Comparison of ENCODE assay signal across 22 mouse cellular contexts in the genomic region with DNA sequence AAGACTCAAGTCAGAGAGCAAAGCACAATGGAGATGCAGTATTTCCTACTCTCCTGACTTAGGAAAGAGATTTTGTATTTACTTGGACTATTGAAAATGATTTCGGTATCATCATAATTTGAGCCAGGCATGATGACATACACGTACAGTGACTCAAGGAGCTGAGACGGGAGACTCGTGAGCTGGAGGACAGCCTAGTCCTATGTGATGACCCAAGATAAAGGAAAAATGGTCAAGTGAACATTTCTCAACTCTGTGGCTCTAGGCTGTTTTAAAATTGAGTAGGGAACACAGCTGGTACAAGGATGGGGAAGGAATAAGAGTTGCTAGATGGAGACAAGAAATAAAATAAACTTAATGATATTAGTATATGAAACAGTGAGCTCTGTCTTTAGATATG. TPM values are rescaled to one million over a fixed set of nuclear protein-coding genes. Genes with fewer than 3 reads are reported as not detected.
"Had no signal": no experiment of that assay in that cellular context is flagged by ENCODE, and none has a peak within 500 bp of the region (broad histone marks: within the 10 kb centered on the region; RNA-seq: fewer than 3 reads in every experiment).

No protein-coding gene starts in this region.

- H3K27ac ChIP-seq: kidney, postnatal 0 days; limb, embryonic 10.5 days; liver, embryonic 12.5 days; liver, embryonic 15.5 days; neural tube, embryonic 12.5 days; neural tube, embryonic 15.5 days had no signal

- H3K27me3 ChIP-seq: limb, embryonic 13.5 days; liver, embryonic 12.5 days; liver, embryonic 15.5 days; lung, embryonic 15.5 days; neural tube, embryonic 12.5 days; neural tube, embryonic 15.5 days had no signal

- H3K9ac ChIP-seq: limb, embryonic 13.5 days; liver, embryonic 12.5 days; liver, embryonic 15.5 days; lung, embryonic 15.5 days; neural tube, embryonic 12.5 days; neural tube, embryonic 15.5 days had no signal

- H3K9me3 ChIP-seq: limb, embryonic 10.5 days; limb, embryonic 13.5 days; liver, embryonic 12.5 days; liver, embryonic 15.5 days; lung, embryonic 15.5 days; neural tube, embryonic 12.5 days; neural tube, embryonic 15.5 days had no signal

- H3K4me2 ChIP-seq: limb, embryonic 13.5 days; liver, embryonic 12.5 days; liver, embryonic 15.5 days; lung, embryonic 15.5 days; midbrain, embryonic 11.5 days; neural tube, embryonic 12.5 days; neural tube, embryonic 15.5 days had no signal

- H3K4me1 ChIP-seq: limb, embryonic 10.5 days; liver, embryonic 12.5 days; liver, embryonic 15.5 days; neural tube, embryonic 12.5 days had no signal

- H3K4me3 ChIP-seq: limb, embryonic 10.5 days; limb, embryonic 13.5 days; liver, embryonic 12.5 days; liver, embryonic 15.5 days; lung, embryonic 15.5 days; neural tube, embryonic 12.5 days; neural tube, embryonic 15.5 days had no signal

- ATAC-seq: intestine, postnatal 0 days; liver, embryonic 12.5 days had no signal

- H3K36me3 ChIP-seq: limb, embryonic 10.5 days; limb, embryonic 13.5 days; neural tube, embryonic 12.5 days; neural tube, embryonic 15.5 days had no signal

- DNase-seq: kidney, adult 2 months; layer of hippocampus, postnatal 36 days; liver; lung, postnatal 36 days; midbrain, embryonic 14.5 days; retina, postnatal 1 day; right cerebral cortex, postnatal 25 days; thymus, adult 2 months; thymus, postnatal 14 days; thymus, postnatal 4 days had no signal

RNA-seq across cellular contexts. Expression of a gene that starts 37.0 kb away (rescaled TPM):
- total RNA-seq: megakaryocyte progenitor cell, adult 5-6 weeks; megakaryocyte-erythroid progenitor cell, adult 5-6 weeks had no signal
